Mouse (Mus musculus): ENCODE measurements at regions not wholly inside any gene's neighbourhood (a gene's known extent, or its start where the extent isn't known, plus 50 kb on each side); places are given as distances from the start of the nearest gene placed in this dataset.
A peak's percentile ranks its signal among the peaks of the same experiment; 100 is the strongest.
"Not testable (repeated sequence)": the region's sequence is repeated elsewhere in the genome, so short reads cannot be mapped to it uniquely, and the experiment has no call there.

DNA sequence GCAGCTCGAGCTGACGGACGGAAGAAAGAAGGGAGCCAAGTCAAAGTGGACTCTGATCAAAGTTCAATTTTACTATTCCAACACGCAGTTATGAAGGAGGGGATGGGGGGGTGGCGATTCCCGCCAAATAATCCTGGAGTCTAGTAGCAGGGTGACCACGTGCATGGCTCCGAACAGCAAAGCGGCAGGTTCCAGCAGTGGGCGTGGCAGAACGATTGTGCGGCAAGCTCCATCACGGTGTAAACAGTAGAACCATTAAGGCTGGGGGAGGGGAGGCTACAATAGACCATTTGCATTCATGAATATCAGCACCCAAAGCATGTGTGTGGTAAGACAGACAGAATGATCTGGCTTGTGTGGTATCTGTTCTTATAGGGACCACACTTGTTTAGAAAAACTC, 237.6 kb downstream of the Sorl1 start:
- not testable (repeated sequence) for H3K27ac ChIP-seq; H3K9me3 ChIP-seq; H3K9ac ChIP-seq; H3K4me2 ChIP-seq; H3K4me3 ChIP-seq (replicated peaks); H3K27me3 ChIP-seq; H3K36me3 ChIP-seq (replicated peaks); ATAC-seq (ENCODE audit: low FRiP score)
- H3K4me1 ChIP-seq = peaks cover 29% of the 10 kb centered on the region
- 84% methylated on average over 13 of the region's 13 CpGs for WGBS

DNA sequence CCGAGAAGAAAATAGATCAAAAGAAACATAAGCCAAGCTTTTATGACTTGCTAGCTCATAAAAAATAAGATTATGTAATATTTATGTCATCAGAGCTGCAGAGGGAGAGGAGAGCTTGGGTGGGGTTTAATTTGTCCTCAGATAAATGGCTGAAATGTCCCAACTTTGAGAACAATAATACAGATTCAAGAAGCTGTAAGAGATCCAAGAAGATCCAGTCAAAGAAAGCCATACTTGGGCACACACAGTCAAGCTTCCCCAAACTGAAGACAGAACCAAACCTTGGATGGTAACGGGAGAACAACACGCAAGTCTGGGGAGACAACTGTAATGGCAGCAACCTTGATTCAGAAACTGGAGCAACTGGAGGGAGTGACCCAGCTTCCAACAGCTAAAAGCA, 243.6 kb downstream of the Sorl1 start:
- ATAC-seq (ENCODE audit: low FRiP score) = no peak
- no peaks in the 10 kb centered on the region for H3K27me3 ChIP-seq
- H3K9me3 ChIP-seq = no peaks in the 10 kb centered on the region
- H3K4me3 ChIP-seq (replicated peaks) = no peak overlapping the region
- no peak overlapping the region for H3K9ac ChIP-seq
- 96% methylated on average over 3 of the region's 3 CpGs for WGBS
- H3K36me3 ChIP-seq (replicated peaks) = no peaks in the 10 kb centered on the region
- no peak overlapping the region for H3K27ac ChIP-seq
- no peak overlapping the region for H3K4me2 ChIP-seq
- peaks cover 16% of the 10 kb centered on the region for H3K4me1 ChIP-seq

- peaks cover 16% of the 10 kb centered on the region for H3K4me1 ChIP-seq
- no peaks in the 10 kb centered on the region for H3K27me3 ChIP-seq
- ATAC-seq (ENCODE audit: low FRiP score) = no peak
- 94% methylated on average over 1 of the region's 1 CpGs for WGBS
- H3K36me3 ChIP-seq (replicated peaks) = no peaks in the 10 kb centered on the region
- H3K9ac ChIP-seq = no peak overlapping the region
- no peak overlapping the region for H3K4me2 ChIP-seq
- H3K4me3 ChIP-seq (replicated peaks) = no peak overlapping the region
- no peak overlapping the region for H3K27ac ChIP-seq
- no peaks in the 10 kb centered on the region for H3K9me3 ChIP-seq
Observed at GRCm38 (mm10) chr9:41879080-41879479, 245.0 kb downstream of the Sorl1 start.

DNA sequence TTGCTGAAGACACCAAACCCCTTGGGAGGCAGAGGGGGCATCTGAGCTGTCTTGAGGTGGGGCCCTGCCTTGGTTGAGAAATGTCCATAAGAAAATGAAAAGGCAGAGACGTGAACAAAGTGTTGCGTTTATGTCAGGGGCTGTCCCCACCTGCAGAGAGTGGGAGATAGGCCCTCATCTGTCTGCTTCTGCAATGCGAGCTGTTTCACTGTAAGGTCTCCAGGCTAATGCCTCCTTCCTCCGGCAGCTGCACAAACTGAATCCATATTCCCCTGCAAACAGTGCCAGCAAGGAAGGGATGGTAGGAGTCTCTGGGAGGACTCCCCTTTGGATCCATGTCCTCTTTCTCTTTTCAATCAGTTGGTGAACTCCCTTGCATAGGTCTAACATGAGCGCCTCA, 263.0 kb downstream of the Sorl1 start:
- 48% methylated on average over 5 of the region's 5 CpGs for WGBS
- peak overlapping the region; percentile 27 for H3K4me2 ChIP-seq
- ATAC-seq (ENCODE audit: low FRiP score) = peak; percentile 45
- no peaks in the 10 kb centered on the region for H3K27me3 ChIP-seq
- H3K9me3 ChIP-seq = no peaks in the 10 kb centered on the region
- H3K36me3 ChIP-seq (replicated peaks) = no peaks in the 10 kb centered on the region
- H3K9ac ChIP-seq = 0 out of 2 replicates have a peak overlapping the region, but pooled peaks have one; percentile 22
- H3K4me1 ChIP-seq = peaks cover 21% of the 10 kb centered on the region
- no peak overlapping the region for H3K4me3 ChIP-seq (replicated peaks)
- H3K27ac ChIP-seq = peak overlapping the region; percentile 78

- peaks cover 21% of the 10 kb centered on the region for H3K4me1 ChIP-seq
- ATAC-seq (ENCODE audit: low FRiP score) = peak; percentile 90
- 0 out of 2 replicates have a peak overlapping the region, but pooled peaks have one; percentile 22 for H3K9ac ChIP-seq
- H3K36me3 ChIP-seq (replicated peaks) = no peaks in the 10 kb centered on the region
- whole genome bisulfite sequencing = 5% methylated on average over 4 of the region's 4 CpGs
- H3K4me3 ChIP-seq (replicated peaks) = no peak overlapping the region
- no peaks in the 10 kb centered on the region for H3K9me3 ChIP-seq
- peak overlapping the region; percentile 78 for H3K27ac ChIP-seq
- H3K27me3 ChIP-seq = no peaks in the 10 kb centered on the region
- H3K4me2 ChIP-seq = peak overlapping the region; percentile 27
Observed at GRCm38 (mm10) chr9:41860681-41861080, 263.4 kb downstream of the Sorl1 start.

DNA sequence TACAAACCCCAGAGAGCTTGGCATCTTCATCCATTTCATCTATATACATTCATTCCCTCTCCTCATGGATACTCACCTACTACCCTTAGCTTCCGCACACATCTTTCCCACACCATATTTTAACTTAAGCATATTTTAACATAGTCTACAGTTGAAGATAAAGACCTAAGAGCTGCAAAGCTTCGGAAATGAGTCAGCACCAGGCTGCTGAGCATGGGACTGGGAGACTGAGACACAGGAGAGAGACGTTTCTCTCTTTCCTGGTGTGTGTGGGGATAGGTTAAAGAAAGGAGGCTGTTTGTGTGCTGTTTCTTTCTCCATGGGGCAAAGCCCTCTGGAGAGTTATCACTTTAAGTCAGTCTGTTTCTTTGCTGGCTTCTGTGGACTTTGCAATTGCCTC, 264.3 kb downstream of the Sorl1 start:
- ATAC-seq (ENCODE audit: low FRiP score) = no peak
- H3K9me3 ChIP-seq = no peaks in the 10 kb centered on the region
- H3K4me1 ChIP-seq = peaks cover 21% of the 10 kb centered on the region
- no peak overlapping the region for H3K4me3 ChIP-seq (replicated peaks)
- H3K27ac ChIP-seq = peak overlapping the region; percentile 78
- 77% methylated on average over 3 of the region's 3 CpGs for WGBS
- H3K36me3 ChIP-seq (replicated peaks) = no peaks in the 10 kb centered on the region
- H3K4me2 ChIP-seq = no peak overlapping the region
- H3K9ac ChIP-seq = no peak overlapping the region
- no peaks in the 10 kb centered on the region for H3K27me3 ChIP-seq

GRCm38 (mm10) chr9:41852099-41852498, 272.0 kb downstream of the Sorl1 start:
- Histone ChIP-seq H3K4me3 (replicated peaks) (no peak overlapping the region), H3K4me1 (peaks cover 5% of the 10 kb centered on the region; the same call in 1 of the 2 replicates), H3K9me3 (no peaks in the 10 kb centered on the region), H3K4me2 (no peak overlapping the region), H3K36me3 (replicated peaks) (no peaks in the 10 kb centered on the region), H3K9ac (no peak overlapping the region), H3K27ac (no peak overlapping the region), H3K27me3 (no peaks in the 10 kb centered on the region)
- WGBS = 84% methylated on average over 1 of the region's 1 CpGs
- no peak for ATAC-seq (ENCODE audit: low FRiP score)

DNA sequence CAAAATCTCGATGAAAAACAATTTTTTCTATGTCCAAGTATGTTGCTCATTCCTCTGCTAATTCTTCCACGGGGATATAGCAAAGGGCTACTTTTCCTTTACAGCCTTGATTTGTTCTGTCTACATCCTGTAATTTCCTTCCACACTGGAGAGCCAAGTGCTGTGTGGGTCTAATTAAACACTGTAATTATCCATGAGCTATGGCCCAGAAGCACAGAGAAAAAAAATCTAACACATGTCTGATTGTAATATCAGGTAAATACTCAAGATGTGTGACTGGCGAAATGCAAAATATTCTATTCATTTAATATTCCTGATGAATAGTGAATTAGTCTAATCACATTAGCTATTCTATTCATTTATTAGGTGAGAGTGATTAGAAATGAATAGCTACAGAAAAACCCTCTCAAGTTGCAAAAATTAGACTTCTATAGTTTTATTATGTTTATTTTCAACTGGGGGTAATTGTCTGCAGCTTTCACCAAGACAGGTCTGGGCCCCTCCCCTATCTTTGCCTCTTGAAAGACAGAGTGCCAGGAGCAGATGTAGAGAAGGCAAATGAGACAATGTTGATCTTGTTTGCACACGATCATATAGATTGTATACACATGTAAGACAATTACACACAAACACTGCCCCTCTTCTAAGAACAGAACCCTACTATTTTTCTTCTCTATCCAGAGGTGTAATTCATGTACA, 274.3 kb downstream of the Sorl1 start:
- Histone ChIP-seq H3K9me3 (no peaks in the 10 kb centered on the region), H3K4me2 (no peak overlapping the region), H3K27ac (peak overlapping the region; percentile 36; the same call in 1 of the 2 replicates), H3K9ac (no peak overlapping the region), H3K4me3 (replicated peaks) (no peak overlapping the region), H3K36me3 (replicated peaks) (no peaks in the 10 kb centered on the region), H3K27me3 (no peaks in the 10 kb centered on the region), H3K4me1 (peaks cover 5% of the 10 kb centered on the region; the same call in 1 of the 2 replicates)
- WGBS = 51% methylated on average over 4 of the region's 4 CpGs
- no peak; the same call in 1 of the 2 replicates for ATAC-seq (ENCODE audit: low FRiP score)

- no peak overlapping the region for H3K4me3 ChIP-seq (replicated peaks)
- H3K27me3 ChIP-seq = no peaks in the 10 kb centered on the region
- H3K9me3 ChIP-seq = no peaks in the 10 kb centered on the region
- no peaks in the 10 kb centered on the region for H3K36me3 ChIP-seq (replicated peaks)
- 95% methylated on average over 3 of the region's 3 CpGs for WGBS
- no peak overlapping the region for H3K4me2 ChIP-seq
- no peak overlapping the region for H3K9ac ChIP-seq
- ATAC-seq (ENCODE audit: low FRiP score) = no peak
- H3K27ac ChIP-seq = no peak overlapping the region
- no peaks in the 10 kb centered on the region; the same call in 1 of the 2 replicates for H3K4me1 ChIP-seq
Observed at GRCm38 (mm10) chr9:41844616-41845015, 279.5 kb downstream of the Sorl1 start.

GRCm38 (mm10) chr9:41834487-41835404, 289.4 kb downstream of the Sorl1 start:
- Histone ChIP-seq H3K27me3 (no peaks in the 10 kb centered on the region), H3K4me1 (peaks cover 13% of the 10 kb centered on the region; the same call in 1 of the 2 replicates), H3K4me3 (replicated peaks) (no peak overlapping the region), H3K27ac (peak overlapping the region; percentile 87), H3K9ac (no peak overlapping the region), H3K4me2 (no peak overlapping the region), H3K36me3 (replicated peaks) (no peaks in the 10 kb centered on the region; the same call in 1 of the 2 replicates), H3K9me3 (no peaks in the 10 kb centered on the region)
- ATAC-seq (ENCODE audit: low FRiP score) = peak; percentile 89
- 23% methylated on average over 11 of the region's 11 CpGs for WGBS

GRCm38 (mm10) chr9:41833408-41833807, 290.7 kb downstream of the Sorl1 start:
- Histone ChIP-seq H3K27ac (0 out of 2 replicates have a peak overlapping the region, but pooled peaks have one; percentile 43), H3K9ac (no peak overlapping the region), H3K4me1 (peaks cover 13% of the 10 kb centered on the region; the same call in 1 of the 2 replicates), H3K4me2 (no peak overlapping the region), H3K9me3 (no peaks in the 10 kb centered on the region), H3K4me3 (replicated peaks) (no peak overlapping the region), H3K27me3 (no peaks in the 10 kb centered on the region), H3K36me3 (replicated peaks) (no peaks in the 10 kb centered on the region; the same call in 1 of the 2 replicates)
- ATAC-seq (ENCODE audit: low FRiP score) = no peak
- 97% methylated on average over 1 of the region's 1 CpGs for WGBS

DNA sequence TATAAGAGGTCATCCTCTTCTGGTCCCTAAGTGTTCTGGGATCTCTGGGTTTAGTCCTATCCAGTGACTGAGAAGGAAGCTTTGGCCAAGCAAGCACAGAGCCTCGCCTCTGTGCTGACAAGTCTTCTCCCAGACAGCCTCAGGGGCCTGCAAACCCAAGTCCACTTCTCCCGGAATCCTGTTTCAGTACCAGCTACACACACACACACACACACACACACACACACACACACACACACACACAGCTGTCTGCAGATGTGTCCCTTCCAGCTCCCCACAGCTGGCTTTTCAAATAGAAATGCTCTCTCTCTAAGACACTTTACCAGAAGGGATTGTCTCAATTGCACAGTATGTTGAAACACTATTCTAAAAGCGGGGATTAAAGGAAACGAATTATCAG, 296.7 kb downstream of the Sorl1 start:
- Histone ChIP-seq H3K27me3 (no peaks in the 10 kb centered on the region), H3K9ac (no peak overlapping the region), H3K4me2 (no peak overlapping the region), H3K36me3 (replicated peaks) (no peaks in the 10 kb centered on the region), H3K4me3 (replicated peaks) (no peak overlapping the region), H3K9me3 (no peaks in the 10 kb centered on the region), H3K27ac (no peak overlapping the region), H3K4me1 (no peaks in the 10 kb centered on the region)
- WGBS = 74% methylated on average over 4 of the region's 4 CpGs
- ATAC-seq (ENCODE audit: low FRiP score) = no peak

Data from forebrain, embryonic 12.5 days (tissue).